In genomic region chr2:70567071-70567681, GRCm38 (mm10) we compare ENCODE assay signal across 8 mouse cellular contexts. TPM values are rescaled to one million over a fixed set of nuclear protein-coding genes. Genes with fewer than 3 reads are reported as not detected.
DNase-seq lines count a peak whose midpoint lies in the region; ATAC-seq and TF ChIP-seq lines count a peak whose summit lies in the region.

No protein-coding gene starts in this region.

- TF ChIP-seq CTCF in brain, embryonic 14.5 days (IDR thresholded peaks at IDR 0.05; ENCODE audit: borderline replicate concordance, extremely low read depth, insufficient read depth, insufficient read length) = peak; percentile 64

- peaks cover 91% of the 10 kb centered on the region for H3K27me3 ChIP-seq in heart, embryonic 12.5 days (replicated peaks)
- peaks cover 99% of the 10 kb centered on the region for H3K27me3 ChIP-seq in heart, embryonic 13.5 days (replicated peaks)
- peaks cover 95% of the 10 kb centered on the region for H3K27me3 ChIP-seq in kidney, embryonic 15.5 days
- H3K27me3 ChIP-seq in splenic B cell, adult 2 months (ENCODE audit: control insufficient read depth, insufficient read depth, low read length, poor library complexity, severe bottlenecking) = no peaks in the 10 kb centered on the region

- peak overlapping the region; percentile 95 for H3K4me2 ChIP-seq in heart, embryonic 12.5 days
- peak overlapping the region; percentile 86 for H3K4me2 ChIP-seq in heart, embryonic 13.5 days
- peak overlapping the region; percentile 76 for H3K4me2 ChIP-seq in kidney, embryonic 15.5 days

- no peak for TF ChIP-seq POLR2A in brain, embryonic 14.5 days (IDR thresholded peaks at IDR 0.05; ENCODE audit: borderline replicate concordance, extremely low read depth, insufficient read depth, insufficient read length, poor library complexity, severe bottlenecking)

- intact Hi-C loops in heart, postnatal 25 days (cut with DNase I) = no loop called here

- H3K36me3 ChIP-seq in heart, embryonic 12.5 days = no peaks in the 10 kb centered on the region
- H3K36me3 ChIP-seq in heart, embryonic 13.5 days = no peaks in the 10 kb centered on the region
- no peaks in the 10 kb centered on the region for H3K36me3 ChIP-seq in kidney, embryonic 15.5 days
- no peaks in the 10 kb centered on the region for H3K36me3 ChIP-seq in splenic B cell, adult 2 months (ENCODE audit: control insufficient read depth, insufficient read depth, low read length, poor library complexity, severe bottlenecking)

- no peak overlapping the region for H3K27ac ChIP-seq in heart, embryonic 12.5 days (ENCODE audit: poor library complexity, severe bottlenecking)
- H3K27ac ChIP-seq in heart, embryonic 13.5 days (replicated peaks) = no peak overlapping the region
- H3K27ac ChIP-seq in kidney, embryonic 15.5 days = no peak overlapping the region

- H3K9me3 ChIP-seq in heart, embryonic 12.5 days (replicated peaks) = no peaks in the 10 kb centered on the region
- H3K9me3 ChIP-seq in heart, embryonic 13.5 days = no peaks in the 10 kb centered on the region
- H3K9me3 ChIP-seq in kidney, embryonic 15.5 days (replicated peaks) = no peaks in the 10 kb centered on the region

- 7% methylated on average over 23 of the region's 23 CpGs for WGBS in heart, embryonic 12.5 days
- 7% methylated on average over 23 of the region's 23 CpGs for WGBS in heart, embryonic 13.5 days
- WGBS in kidney, embryonic 15.5 days = 8% methylated on average over 23 of the region's 23 CpGs

- DNase-seq in heart, postnatal 25 days (ENCODE audit: low spot score) = no peak
- DNase-seq in brain, embryonic 14.5 days (ENCODE audit: low read depth) = peak; percentile 86
- DNase-seq in lung, postnatal 4 days = peak; percentile 65 to 66
- DNase-seq in splenic B cell, adult 2 months (ENCODE audit: low read depth, low spot score) = peak; percentile 80
- no peak for DNase-seq in MN1 (ENCODE audit: low spot score)

- peaks cover 62% of the 10 kb centered on the region for H3K4me1 ChIP-seq in heart, embryonic 12.5 days (replicated peaks)
- peaks cover 69% of the 10 kb centered on the region for H3K4me1 ChIP-seq in heart, embryonic 13.5 days
- H3K4me1 ChIP-seq in kidney, embryonic 15.5 days = peaks cover 71% of the 10 kb centered on the region

- ATAC-seq in heart, embryonic 12.5 days (ENCODE audit: insufficient number of reproducible peaks, low FRiP score) = no peak
- no peak for ATAC-seq in heart, embryonic 13.5 days (ENCODE audit: extremely low read depth, insufficient number of reproducible peaks, low FRiP score, low TSS enrichment)
- no peak for ATAC-seq in kidney, embryonic 15.5 days (replicated peaks; ENCODE audit: low FRiP score)

- peak overlapping the region; percentile 53 for H3K4me3 ChIP-seq in heart, embryonic 12.5 days
- H3K4me3 ChIP-seq in heart, embryonic 13.5 days = peak overlapping the region; percentile 53
- peak overlapping the region; percentile 42 for H3K4me3 ChIP-seq in kidney, embryonic 15.5 days (replicated peaks)

- H3K9ac ChIP-seq in heart, embryonic 12.5 days = no peak overlapping the region; the same call in 1 of the 2 replicates
- H3K9ac ChIP-seq in heart, embryonic 13.5 days = peak overlapping the region; percentile 33; the same call in 1 of the 2 replicates
- no peak overlapping the region for H3K9ac ChIP-seq in kidney, embryonic 15.5 days

RNA-seq across cellular contexts. Expression of gene Gad1, which starts 14.3 kb away (rescaled TPM):
- 0.22 and 0.33 TPM in 2 replicates for polyA plus RNA-seq in heart, embryonic 12.5 days (2016; fragmentation: Nextera tagmentation; extraction: Ambion mirVana)
- under 1 TPM; 0.13 to 0.36 TPM for total RNA-seq in heart, postnatal 25 days (2021)
- 140 and 158 TPM in 2 replicates for polyA plus RNA-seq in brain, embryonic 14.5 days (2012; rRNA removed)
- polyA plus RNA-seq in heart, embryonic 13.5 days (2015; fragmentation: Nextera tagmentation; extraction: Ambion mirVana) = 0.22 and 0.23 TPM in 2 replicates
- 0.23 and 0.36 TPM in 2 replicates for polyA plus RNA-seq in kidney, embryonic 15.5 days (2015; fragmentation: Nextera tagmentation; extraction: Ambion mirVana)

RNA-seq across cellular contexts. Expression of gene Erich2, which starts 58.6 kb away (rescaled TPM):
- 0.36 and 0.64 TPM in 2 replicates for polyA plus RNA-seq in heart, embryonic 12.5 days (2016; fragmentation: Nextera tagmentation; extraction: Ambion mirVana)
- total RNA-seq in heart, postnatal 25 days (2021) = not detected
- 2.3 and 2.6 TPM in 2 replicates for polyA plus RNA-seq in brain, embryonic 14.5 days (2012; rRNA removed)
- polyA plus RNA-seq in heart, embryonic 13.5 days (2015; fragmentation: Nextera tagmentation; extraction: Ambion mirVana) = 0.59 and 0.64 TPM in 2 replicates
- polyA plus RNA-seq in kidney, embryonic 15.5 days (2015; fragmentation: Nextera tagmentation; extraction: Ambion mirVana) = 1.9 and 2.3 TPM in 2 replicates

Comparison
In these comparisons a context has a peak if more than half of its experiments do, and no peak if none do; other contexts are left out.
1. DNase-seq: peak in brain, embryonic 14.5 days (single experiment), lung, postnatal 4 days (2 of 2) and splenic B cell, adult 2 months (single experiment); none in heart, postnatal 25 days (single experiment) and MN1 (single experiment).
2. RNA of gene Gad1, which starts 14.3 kb away (polyA plus RNA-seq): 140 to 158 TPM in brain, embryonic 14.5 days; 0.22 to 0.33 TPM in heart, embryonic 12.5 days, 0.23 to 0.36 TPM in kidney, embryonic 15.5 days and 0.22 to 0.23 TPM in heart, embryonic 13.5 days; every median in the first group is over 100 times any median in the second.
3. Peak in every context shown above with its lines, with median percentiles within 50 percentile points of each other: H3K4me2 ChIP-seq and H3K4me3 ChIP-seq.